Mouse (Mus musculus): ENCODE measurements around the gene Qtrt1.

DNA sequence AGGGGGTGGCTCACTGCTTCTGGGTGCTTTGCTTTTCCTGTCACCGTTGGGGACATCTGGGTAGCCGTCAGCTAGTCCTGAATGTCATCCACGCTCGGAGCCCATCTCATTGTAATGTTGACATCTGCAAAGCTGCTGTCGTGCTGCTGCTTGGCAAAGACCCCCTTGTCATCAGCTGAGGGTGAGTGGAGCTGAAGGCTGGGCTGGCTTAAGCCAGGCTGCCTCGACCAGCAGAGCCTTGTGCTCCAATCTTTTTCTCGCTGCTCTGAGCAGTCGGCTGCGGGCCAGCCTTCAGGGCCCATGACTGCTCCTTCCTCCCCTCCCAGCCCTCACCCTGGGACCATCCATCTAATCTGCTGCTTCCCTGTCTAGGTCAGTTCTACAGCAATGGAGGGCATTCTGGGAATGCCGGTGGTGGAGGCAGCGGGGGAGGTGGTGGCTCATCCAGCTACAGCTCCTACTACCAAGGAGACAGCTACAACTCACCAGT, 8.8 kb upstream of the Qtrt1 start:
- no peak for TF ChIP-seq CTCF (IDR thresholded peaks at IDR 0.05; ENCODE audit: borderline replicate concordance, insufficient read depth, low read depth, low read length)
- no peak for TF ChIP-seq POLR2A (IDR thresholded peaks at IDR 0.05; ENCODE audit: borderline replicate concordance, insufficient read depth, low read length)
